Comparison of ENCODE assay signal across 26 mouse cellular contexts in the genomic region with DNA sequence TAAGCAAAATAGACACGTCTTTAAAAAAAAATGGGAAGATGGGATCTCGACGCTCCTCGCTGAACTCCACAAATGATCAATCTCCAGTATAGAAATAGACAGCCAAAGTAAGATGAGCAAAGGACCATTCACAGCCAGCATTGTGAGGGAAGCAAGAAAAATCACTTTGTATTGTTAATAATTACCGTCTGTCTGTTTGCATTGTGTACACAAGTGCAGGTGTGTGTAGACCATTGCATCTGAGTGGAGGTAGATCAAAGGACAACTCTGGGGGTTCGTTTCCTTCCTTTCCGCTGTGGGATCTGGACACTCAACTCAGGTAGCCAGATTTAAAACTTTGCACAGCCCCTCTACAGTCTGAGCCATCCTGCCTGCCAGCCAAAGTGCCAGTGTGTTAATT.
"Had no signal": no experiment of that assay in that cellular context is flagged by ENCODE, and none has a peak within 500 bp of the region (broad histone marks: within the 10 kb centered on the region; RNA-seq: fewer than 3 reads in every experiment).

No protein-coding gene starts in this region.

- H3K27me3 ChIP-seq: heart, embryonic 13.5 days; heart, embryonic 15.5 days; hindbrain, embryonic 13.5 days; hindbrain, embryonic 15.5 days; kidney, embryonic 15.5 days; limb, embryonic 13.5 days; limb, embryonic 15.5 days had no signal

- H3K27ac ChIP-seq: heart, adult 2 months; heart, embryonic 13.5 days; heart, embryonic 15.5 days; hindbrain, embryonic 10.5 days; hindbrain, embryonic 13.5 days; hindbrain, embryonic 15.5 days; hindbrain, postnatal 0 days; kidney, embryonic 15.5 days; kidney, postnatal 0 days; limb, embryonic 13.5 days; limb, embryonic 15.5 days; liver, embryonic 14.5 days had no signal

- H3K9ac ChIP-seq: forebrain, postnatal 0 days; heart, embryonic 13.5 days; heart, embryonic 15.5 days; hindbrain, embryonic 13.5 days; hindbrain, embryonic 15.5 days; kidney, embryonic 15.5 days; limb, embryonic 13.5 days; limb, embryonic 15.5 days; liver, embryonic 14.5 days had no signal

- ATAC-seq: forebrain, postnatal 0 days; hindbrain, postnatal 0 days had no signal

- H3K4me3 ChIP-seq: heart, adult 2 months; heart, embryonic 13.5 days; heart, embryonic 15.5 days; hindbrain, embryonic 10.5 days; hindbrain, embryonic 13.5 days; hindbrain, embryonic 15.5 days; kidney, embryonic 15.5 days; limb, embryonic 13.5 days; limb, embryonic 15.5 days had no signal

- H3K4me2 ChIP-seq: heart, embryonic 11.5 days; heart, embryonic 13.5 days; heart, embryonic 15.5 days; hindbrain, embryonic 13.5 days; hindbrain, embryonic 15.5 days; kidney, embryonic 15.5 days; limb, embryonic 13.5 days; limb, embryonic 15.5 days had no signal

- H3K9me3 ChIP-seq: heart, embryonic 13.5 days; hindbrain, embryonic 15.5 days; kidney, embryonic 15.5 days had no signal

- H3K36me3 ChIP-seq: hindbrain, embryonic 15.5 days had no signal

- DNase-seq: forebrain, postnatal 0 days; gastrocnemius, postnatal 14 days; gastrocnemius, postnatal 36 days; heart, adult 2 months; heart, postnatal 14 days; heart, postnatal 4 days; kidney, adult 11 months; kidney, adult 2 months; kidney, adult 9 months; kidney, postnatal 14 days; kidney, postnatal 36 days; layer of hippocampus, adult 9-11 months; layer of hippocampus, postnatal 36 days; left cerebral cortex, postnatal 4 days had no signal
